Mouse (Mus musculus): Measurements from ENCODE around the gene Cwh43. TPM values are rescaled to one million over a fixed set of nuclear protein-coding genes. Genes with fewer than 3 reads are reported as not detected.
"Not testable (repeated sequence)": the region's sequence is repeated elsewhere in the genome, so short reads cannot be mapped to it uniquely, and the experiment has no call there.

The Cwh43 gene
- total RNA-seq, 2 experiments from 2014 or later = 1.7 to 2.1 TPM

- no peak for DNase-seq (ENCODE audit: low spot score in 2 of 2)
- intact Hi-C loops (cut with DNase I) = no loop called here
Observed at GRCm38 (mm10) chr5:73454502-73455306, 48.8 kb downstream of the Cwh43 start.

- DNase-seq (ENCODE audit: low spot score in 2 of 2) = no peak
- intact Hi-C loops (cut with DNase I) = no loop called here
Observed at GRCm38 (mm10) chr5:73455307-73455687, 49.4 kb downstream of the Cwh43 start.

- DNase-seq (ENCODE audit: low spot score in 2 of 2) = no peak
- intact Hi-C loops (cut with DNase I) = no loop called here
Observed at GRCm38 (mm10) chr5:73468462-73469433, 62.9 kb downstream of the Cwh43 start.

GRCm38 (mm10) chr5:73474412-73475405, 68.8 kb downstream of the Cwh43 start:
- intact Hi-C loops (cut with DNase I) = no loop called here
- no peak for DNase-seq (ENCODE audit: low spot score in 2 of 2)

- intact Hi-C loops (cut with DNase I) = no loop called here
- DNase-seq (ENCODE audit: low spot score in 2 of 2) = no peak
Observed at GRCm38 (mm10) chr5:73480700-73481099, 74.8 kb downstream of the Cwh43 start, which contains the start of gene Dcun1d4. TSS of gene Dcun1d4 (plus strand) at chr5:73481000.

- intact Hi-C loops (cut with DNase I) = no loop called here
- no peak for DNase-seq (ENCODE audit: low spot score in 2 of 2)
Observed at GRCm38 (mm10) chr5:73481401-73481800, 75.5 kb downstream of the Cwh43 start.

- intact Hi-C loops (cut with DNase I); DNase-seq (ENCODE audit: low spot score in 2 of 2): not testable (repeated sequence)
Observed at GRCm38 (mm10) chr5:73482381-73482780, 76.5 kb downstream of the Cwh43 start.

GRCm38 (mm10) chr5:73484016-73484615, 78.2 kb downstream of the Cwh43 start:
- intact Hi-C loops (cut with DNase I) = no loop called here
- DNase-seq (ENCODE audit: low spot score in 2 of 2) = no peak

GRCm38 (mm10) chr5:73486451-73486850, 80.6 kb downstream of the Cwh43 start:
- no peak for DNase-seq (ENCODE audit: low spot score in 2 of 2)
- intact Hi-C loops (cut with DNase I) = no loop called here

- intact Hi-C loops (cut with DNase I) = loop anchor here (5.0 kb wide), 1 partner anchor 142 kb away; the partner anchor contains the start of gene Lrrc66
Observed at GRCm38 (mm10) chr5:73489915-73490314, 84.0 kb downstream of the Cwh43 start.

GRCm38 (mm10) chr5:73490596-73491073, 84.8 kb downstream of the Cwh43 start:
- peak; percentile 99 to 100 for DNase-seq (ENCODE audit: low spot score in 2 of 2)
- intact Hi-C loops (cut with DNase I) = loop anchor here (5.0 kb wide), 1 partner anchor 142 kb away; the partner anchor contains the start of gene Lrrc66

More at GRCm38 (mm10) chr5:73489915-73490314, 84.0 kb downstream of the Cwh43 start:
- DNase-seq (ENCODE audit: low spot score in 2 of 2) = no peak

GRCm38 (mm10) chr5:73491074-73491836, 85.4 kb downstream of the Cwh43 start:
- intact Hi-C loops (cut with DNase I) = loop anchor here (5.0 kb wide), 1 partner anchor 141 kb away; the partner anchor contains the start of gene Lrrc66
- peak in 1 of 2 experiments; percentile 17 for DNase-seq (ENCODE audit: low spot score in 2 of 2)

- peak; percentile 91 to 92 for DNase-seq (ENCODE audit: low spot score in 2 of 2)
- intact Hi-C loops (cut with DNase I) = loop anchor here (5.0 kb wide), 1 partner anchor 140 kb away; the partner anchor contains the start of gene Lrrc66
Observed at GRCm38 (mm10) chr5:73491837-73492720, 86.2 kb downstream of the Cwh43 start.

GRCm38 (mm10) chr5:73497401-73497800, 91.5 kb downstream of the Cwh43 start:
- peak in 1 of 2 experiments; percentile 18 for DNase-seq (ENCODE audit: low spot score in 2 of 2)
- intact Hi-C loops (cut with DNase I) = no loop called here

GRCm38 (mm10) chr5:73498559-73498958, 92.7 kb downstream of the Cwh43 start:
- intact Hi-C loops (cut with DNase I) = no loop called here
- DNase-seq (ENCODE audit: low spot score in 2 of 2) = no peak

GRCm38 (mm10) chr5:73500867-73501440, 95.1 kb downstream of the Cwh43 start:
- no peak for DNase-seq (ENCODE audit: low spot score in 2 of 2)
- intact Hi-C loops (cut with DNase I) = no loop called here

Measured in left cerebral cortex, postnatal 36 days (tissue).